Mouse (Mus musculus): ENCODE data around the gene Trmu.
A peak's percentile ranks its signal among the peaks of the same experiment; 100 is the strongest.

The Trmu gene

DNA sequence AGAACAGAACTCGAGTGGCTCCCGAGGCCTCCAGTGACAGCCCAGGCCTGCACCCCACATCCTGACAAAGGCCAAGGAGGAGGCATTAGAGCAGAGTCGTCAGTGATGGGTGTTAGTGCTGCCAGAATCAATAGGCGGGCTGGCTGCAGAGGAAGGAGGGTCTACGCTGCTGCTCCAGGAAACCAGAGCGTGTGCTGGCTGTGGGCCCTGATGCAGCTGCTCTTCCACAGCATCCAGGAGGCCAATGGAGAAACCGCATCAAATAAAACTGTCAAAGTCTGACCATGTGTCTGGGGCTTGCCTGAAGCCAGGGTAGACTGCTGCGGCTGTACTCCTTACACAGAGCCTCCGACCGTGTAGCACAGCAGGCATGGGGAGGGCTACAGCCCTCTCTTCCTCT, 18.0 kb downstream of the Trmu start:
- DNase-seq (ENCODE audit: low read depth): no peak

- DNase-seq (ENCODE audit: low read depth): no peak
Observed at GRCm38 (mm10) chr15:85899396-85899795, 20.3 kb downstream of the Trmu start.

DNA sequence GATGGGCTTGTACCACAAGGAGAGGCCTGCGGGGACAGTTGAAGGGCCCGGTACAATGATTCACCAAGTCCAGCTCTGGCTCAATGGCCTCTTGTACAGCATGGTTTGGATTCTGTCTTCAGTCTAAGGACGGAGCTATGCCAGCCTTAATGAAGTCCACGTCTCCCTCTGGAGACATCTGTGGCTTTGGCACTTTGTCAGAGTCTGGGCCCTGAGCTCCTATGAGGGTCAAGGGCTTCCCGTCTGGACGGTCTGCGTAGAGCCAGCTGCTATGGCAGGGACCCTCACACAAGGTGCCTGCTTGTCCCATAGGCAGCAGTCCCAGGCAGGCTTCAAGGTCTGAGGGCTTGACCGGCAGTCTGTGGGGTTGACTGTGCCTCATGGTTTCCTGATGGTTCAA, 21.2 kb downstream of the Trmu start:
- no peak for DNase-seq (ENCODE audit: low read depth)

- no peak for DNase-seq (ENCODE audit: low read depth)
Observed at GRCm38 (mm10) chr15:85900801-85901200, 21.7 kb downstream of the Trmu start.

GRCm38 (mm10) chr15:85902505-85902904, 23.4 kb downstream of the Trmu start:
- no peak for DNase-seq (ENCODE audit: low read depth)

GRCm38 (mm10) chr15:85903826-85904225, 24.7 kb downstream of the Trmu start:
- no peak for DNase-seq (ENCODE audit: low read depth)

GRCm38 (mm10) chr15:85908660-85909491, 29.8 kb downstream of the Trmu start:
- no peak for DNase-seq (ENCODE audit: low read depth)

DNA sequence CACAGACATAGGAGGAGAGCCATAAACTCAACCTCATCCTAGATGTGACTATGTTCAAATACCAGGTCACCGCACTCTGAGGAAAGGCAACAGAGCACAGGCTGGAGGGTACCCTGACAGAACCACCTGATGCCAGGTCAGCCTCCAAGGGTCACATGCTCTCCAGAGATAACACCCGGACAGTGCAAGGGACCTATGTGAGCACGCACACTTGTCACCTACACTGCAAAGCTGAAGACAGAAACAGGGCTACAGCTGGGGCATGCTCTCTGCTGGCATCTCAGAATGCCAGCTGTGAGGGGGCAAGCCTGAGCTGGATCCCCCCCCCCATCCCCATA, 30.3 kb downstream of the Trmu start:
- no peak for DNase-seq (ENCODE audit: low read depth)

- DNase-seq (ENCODE audit: low read depth): no peak
Observed at GRCm38 (mm10) chr15:85909931-85910330, 30.8 kb downstream of the Trmu start.

- peak; percentile 82 for DNase-seq (ENCODE audit: low read depth)
Observed at GRCm38 (mm10) chr15:85913605-85914004, 34.5 kb downstream of the Trmu start.

DNA sequence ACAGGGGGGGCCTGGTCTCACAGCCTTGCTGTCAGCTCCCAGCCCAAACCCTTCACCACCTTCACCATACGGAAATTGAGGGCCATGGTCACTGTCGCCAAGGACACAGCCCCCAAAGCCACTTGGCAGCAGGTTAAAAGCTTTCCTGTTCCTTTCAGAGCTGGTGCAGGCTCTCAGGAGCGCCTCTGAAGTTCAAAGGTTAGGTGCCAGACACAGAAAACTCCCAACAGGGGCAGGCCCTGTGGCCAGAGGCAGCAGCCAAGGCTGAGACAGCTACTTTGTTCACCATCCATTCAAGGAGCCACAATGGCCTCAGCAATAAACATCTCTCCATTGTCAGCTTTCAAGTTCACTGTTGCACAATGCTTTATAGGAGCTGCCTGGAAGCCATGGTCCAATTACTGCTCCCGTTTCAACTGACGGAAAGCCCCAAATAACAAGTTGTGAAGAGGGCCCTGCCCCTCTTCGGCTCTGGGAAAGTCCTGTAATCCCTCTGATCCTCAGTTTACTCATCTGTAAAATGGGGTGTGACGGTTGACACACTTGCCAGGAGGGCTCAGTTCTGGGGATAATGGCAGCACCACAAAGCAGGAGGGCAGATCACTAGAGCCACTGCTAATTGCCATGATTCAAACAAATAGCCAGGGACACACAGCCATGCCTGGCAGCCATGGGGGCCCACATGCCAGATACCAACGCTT, 40.2 kb downstream of the Trmu start:
- DNase-seq (ENCODE audit: low read depth): no peak

GRCm38 (mm10) chr15:85919892-85920248, 40.8 kb downstream of the Trmu start:
- no peak for DNase-seq (ENCODE audit: low read depth)

DNA sequence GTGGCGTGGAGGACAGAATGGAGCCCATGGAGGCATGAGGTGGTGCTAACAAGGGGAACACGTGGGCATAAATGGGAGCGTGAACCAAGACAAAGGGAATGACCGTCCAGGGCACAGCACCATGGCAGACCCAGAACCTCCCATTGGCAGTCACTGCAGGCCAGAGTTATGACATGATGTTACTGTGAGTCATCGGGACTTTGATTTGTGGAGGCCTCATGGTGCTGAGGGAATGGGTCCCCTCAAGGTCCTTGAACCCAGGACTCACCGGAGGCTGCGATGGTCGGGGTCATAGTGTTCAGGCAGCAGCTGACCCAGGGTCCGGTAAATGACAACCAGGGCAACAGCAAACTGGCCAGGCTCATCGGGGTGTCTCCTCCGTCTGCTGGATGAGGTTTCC, 42.7 kb downstream of the Trmu start:
- no peak for DNase-seq (ENCODE audit: low read depth)

DNA sequence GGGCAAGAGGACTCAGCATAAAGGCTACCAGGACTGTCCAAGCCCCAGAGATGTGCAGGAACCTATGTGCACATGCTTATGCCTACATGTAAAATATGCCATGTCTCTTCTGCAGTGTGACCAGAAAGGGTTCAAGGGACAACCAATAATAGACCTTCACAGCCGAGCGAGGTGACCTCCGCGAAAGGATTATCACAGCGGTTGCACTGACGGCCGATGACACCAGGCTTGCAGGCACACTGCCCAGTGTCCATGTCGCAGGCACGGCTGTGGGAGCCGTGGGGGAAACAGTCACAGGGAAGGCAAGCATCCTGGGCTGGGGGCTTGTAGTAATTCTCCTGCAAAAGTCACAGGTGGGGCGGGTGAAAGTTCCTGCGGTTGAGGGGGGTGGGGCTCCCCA, 49.0 kb downstream of the Trmu start:
- DNase-seq (ENCODE audit: low read depth): no peak

GRCm38 (mm10) chr15:85935627-85936049, 56.5 kb downstream of the Trmu start:
- no peak for DNase-seq (ENCODE audit: low read depth)
